Mouse (Mus musculus) cerebellum, postnatal 36 days (tissue): Measurements from ENCODE around the gene Cacnb1.

ENCODE experiments used
- DNase-seq, 2 experiments: peaks; one replicate each; pipeline ENCODE4 v3.0.0; 2021 to 2022; ENCODE audit warnings: mixed read lengths in 2 of 2

Gene Cacnb1

DNA sequence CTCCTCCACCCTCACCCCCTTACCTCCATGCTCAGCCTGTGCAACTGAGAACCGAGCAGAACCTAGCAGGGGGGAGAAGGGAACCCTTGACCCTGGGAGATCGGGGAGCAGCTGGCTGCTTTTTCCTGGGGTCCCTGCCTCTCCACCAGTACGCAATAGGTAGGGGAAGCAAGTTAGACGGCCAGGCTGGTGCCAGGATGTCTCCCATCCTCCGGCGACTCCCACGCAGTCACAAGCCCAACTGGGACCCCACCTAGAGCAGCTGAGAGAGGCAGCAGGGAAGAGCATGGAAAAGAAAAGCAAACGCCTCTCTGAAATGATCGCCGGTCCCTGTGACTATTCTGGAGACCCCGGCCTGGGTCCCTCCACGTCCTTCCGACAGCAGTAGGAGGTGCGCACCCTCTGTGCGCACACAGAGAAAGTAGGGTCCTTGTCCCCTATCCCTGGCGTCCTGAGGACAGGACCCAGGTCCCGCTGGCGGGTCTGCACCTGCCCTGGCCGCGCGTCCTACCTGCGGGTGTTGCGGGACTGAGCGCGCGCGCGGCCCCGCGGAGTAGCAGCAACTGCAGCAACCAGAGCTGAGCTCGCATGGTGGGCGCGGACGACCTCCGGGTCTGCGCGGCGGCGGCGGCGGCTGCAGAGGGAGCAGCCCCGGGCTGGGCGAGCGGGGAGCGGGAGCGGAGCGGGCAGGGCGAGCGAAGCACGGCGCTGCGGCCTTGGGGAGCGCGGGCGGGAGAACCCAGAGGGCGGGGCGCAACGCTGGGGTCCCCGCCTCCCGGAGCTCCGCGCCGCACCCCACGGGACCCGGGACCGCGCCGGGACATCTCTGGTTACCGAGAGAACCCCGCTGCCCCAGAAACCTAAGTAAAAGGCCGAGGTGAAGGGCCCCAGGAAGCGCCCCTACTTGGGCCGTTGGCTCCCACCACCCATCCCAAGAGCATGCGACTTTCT lies 36.8 kb downstream of the Cacnb1 start, which contains the start of gene Plxdc1:
Gene Plxdc1 (minus strand): TSS at position 718 of the 951 bp plus-strand sequence.
- no peak for DNase-seq

DNA sequence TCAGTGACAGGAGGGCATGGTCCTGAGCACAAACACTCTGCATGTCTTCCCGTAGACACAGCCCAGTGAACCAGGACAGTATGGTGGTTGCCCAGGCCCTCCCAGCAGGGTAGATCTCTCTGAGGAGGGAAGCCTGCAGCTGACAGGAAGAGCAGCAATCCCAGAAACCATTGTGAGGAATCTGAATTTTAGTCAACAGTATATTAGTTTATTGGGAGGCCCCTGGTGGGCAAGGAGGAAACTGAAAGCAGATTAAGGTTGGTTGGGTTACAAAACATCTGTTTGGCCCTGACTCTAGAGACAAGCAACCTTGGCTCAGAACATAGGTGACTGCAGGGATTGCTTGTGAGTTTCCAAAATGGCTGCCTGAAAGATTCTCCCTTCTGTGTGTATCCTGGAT lies 38.9 kb downstream of the Cacnb1 start:
- no peak for DNase-seq

DNA sequence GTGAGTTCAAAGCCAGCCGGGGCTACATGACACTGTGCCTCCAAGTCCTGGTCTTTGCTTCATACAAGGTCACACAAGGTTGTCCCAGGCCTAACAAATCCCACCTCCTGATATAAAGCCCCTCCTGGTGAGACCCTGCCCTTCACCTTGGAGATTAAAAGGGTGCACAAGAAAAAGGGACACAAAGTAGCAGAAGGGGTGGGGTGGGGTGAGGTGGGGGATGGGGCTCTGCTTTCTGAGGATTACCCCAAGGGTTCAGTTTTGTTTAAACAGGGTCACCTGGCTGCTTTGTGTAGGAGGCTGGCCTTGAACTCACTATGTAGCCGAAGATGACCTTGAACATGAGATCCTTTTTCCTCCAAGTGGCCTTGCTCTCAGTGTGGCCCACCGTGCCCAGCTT lies 39.3 kb downstream of the Cacnb1 start:
- no peak for DNase-seq

DNA sequence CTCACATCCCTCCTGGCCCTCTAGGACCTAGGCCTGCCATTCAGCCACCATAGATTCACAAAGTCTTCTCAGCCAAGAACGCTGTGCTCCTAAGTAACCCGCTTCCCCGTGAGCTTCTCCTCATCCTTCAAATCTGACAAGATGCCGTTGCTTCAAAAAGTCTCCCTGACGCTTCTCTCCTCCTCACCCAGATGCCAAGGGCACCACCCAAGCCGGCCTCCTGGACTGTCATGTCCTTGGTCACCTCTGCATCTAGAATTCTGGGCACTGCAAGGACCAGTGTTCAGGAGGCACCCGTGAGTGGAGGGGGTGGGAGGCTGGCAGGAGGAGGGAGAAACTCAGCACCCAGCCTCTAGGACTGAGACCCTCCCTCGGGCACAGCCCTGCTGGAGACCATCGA lies 40.1 kb downstream of the Cacnb1 start:
- no peak for DNase-seq

DNA sequence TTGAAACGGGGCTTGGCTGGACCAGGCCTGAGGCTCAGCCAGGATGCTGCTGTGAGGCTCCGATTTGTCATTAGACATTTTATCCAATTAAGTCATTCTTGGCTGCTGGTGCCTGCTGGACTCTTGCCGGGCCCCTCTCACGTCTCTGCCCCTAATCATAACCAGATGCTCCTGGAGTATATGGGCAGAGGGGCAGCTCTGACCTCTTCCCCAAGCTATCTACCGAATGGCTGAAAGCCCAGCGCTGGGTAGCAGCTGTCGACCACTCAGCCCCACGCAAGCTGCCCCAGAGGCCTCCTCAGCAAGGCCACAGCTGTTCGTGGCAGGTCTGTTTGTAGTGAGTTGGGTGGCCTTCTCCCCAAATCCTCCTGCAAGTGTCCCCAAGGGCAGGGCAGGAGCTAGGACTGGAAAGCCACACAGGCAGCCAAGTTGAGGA lies 42.3 kb downstream of the Cacnb1 start:
- no peak for DNase-seq

DNA sequence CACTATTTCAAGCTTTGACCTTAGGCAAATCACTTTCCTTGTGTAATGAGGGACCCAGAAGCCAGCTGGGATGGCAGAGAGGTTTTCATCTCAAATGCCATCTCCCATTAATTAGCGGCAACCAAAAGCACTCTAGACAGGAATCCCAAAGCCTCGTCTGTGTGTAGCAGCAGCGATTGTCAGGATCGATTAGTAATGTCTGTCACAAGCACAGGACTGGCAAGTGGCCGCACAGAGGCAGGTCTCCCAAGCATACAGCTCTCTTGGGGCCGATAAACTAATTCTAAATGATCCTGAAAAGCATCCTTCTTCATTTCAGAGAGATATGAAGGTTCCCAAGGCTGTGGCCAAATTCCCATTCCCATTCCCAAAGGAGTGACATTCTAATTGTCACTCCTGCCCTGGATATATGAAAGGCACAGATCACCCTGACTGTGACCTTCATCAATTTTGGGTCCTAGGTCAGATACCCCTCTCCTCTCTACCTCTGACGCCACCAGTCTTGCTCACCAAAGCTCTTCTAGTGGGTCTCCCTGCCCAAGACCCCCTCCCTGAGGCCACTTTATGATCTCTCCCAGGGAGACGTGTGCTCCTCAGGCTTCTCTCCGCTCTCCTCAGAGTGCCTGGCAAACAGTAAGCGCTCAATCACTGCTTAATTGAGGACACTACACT lies 42.9 kb downstream of the Cacnb1 start:
- no peak for DNase-seq

DNA sequence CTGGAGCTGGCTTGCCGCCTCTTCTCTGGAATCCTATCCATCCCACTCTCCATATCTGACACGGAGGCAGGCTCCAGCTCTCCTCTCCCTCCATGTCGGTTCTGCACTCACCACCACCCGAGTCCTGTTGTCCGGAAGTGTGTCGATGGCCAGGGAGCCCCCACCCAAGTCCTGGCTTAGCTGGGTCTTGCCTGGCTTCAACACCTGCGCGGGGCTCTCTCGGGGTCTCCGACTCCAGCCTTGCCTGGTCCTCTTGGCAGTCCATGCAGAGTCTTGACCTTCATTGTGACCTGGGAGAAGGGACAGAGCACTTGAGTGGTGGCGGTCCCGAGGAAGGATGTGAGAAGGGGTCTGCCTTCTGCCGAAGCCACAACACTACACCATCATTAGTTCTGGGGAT lies 44.4 kb downstream of the Cacnb1 start:
- DNase-seq = no peak

DNA sequence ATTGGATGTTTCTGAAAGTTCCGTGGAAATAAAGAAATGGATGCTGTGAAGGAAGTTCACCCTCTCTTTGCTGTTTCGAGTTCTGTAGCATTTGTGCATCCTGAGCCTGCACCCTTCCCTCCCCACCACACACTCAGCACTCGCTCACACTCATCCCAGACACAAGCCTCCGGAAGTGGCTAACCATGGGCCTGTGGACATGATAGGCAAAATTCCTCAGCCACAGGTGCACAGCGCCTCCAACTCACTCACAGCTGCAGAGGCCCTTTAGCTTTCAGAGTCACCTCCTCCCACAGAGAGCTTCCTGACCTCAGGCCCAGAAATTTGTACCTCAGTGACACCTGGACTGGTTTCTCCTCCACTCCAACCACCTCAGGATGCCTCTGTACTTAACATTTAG lies 45.0 kb downstream of the Cacnb1 start:
- DNase-seq = no peak

DNA sequence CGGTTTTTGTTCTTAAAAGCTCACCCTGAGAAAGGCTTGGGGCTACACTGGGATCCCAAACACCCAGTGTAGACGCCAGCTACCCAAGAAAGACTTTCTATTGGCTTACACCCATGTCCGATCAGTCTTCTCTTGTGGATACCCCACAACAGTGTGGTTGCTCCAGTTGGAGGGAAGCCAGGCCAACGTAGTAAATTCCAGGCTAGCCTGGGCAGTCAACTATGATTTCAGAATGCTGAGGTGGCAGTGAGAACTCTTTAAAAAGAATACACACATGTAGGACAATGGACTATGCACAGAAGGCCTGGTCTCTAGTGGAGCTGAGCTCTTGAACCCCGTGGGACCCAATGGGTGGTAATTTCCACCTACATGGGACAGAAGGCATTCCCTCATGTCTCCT lies 48.1 kb downstream of the Cacnb1 start:
- no peak for DNase-seq

DNA sequence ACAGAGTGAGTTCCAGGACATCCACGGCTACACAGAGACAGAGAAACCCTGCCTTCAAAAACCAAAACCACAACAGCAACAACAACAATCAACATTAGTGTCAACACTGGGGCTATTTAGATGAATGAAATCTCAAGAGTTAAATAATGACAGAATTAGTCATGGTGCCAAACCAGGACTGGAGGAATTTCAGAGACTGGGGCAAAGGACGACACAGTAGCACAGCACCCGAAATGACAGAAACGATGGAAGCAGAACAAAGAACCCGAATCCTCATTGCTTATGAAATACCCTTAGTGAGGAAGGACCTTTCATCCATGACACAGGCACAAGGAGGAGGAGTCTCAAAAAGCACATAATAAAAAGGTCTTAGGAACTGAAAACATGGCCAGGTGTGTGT lies 48.7 kb downstream of the Cacnb1 start:
- no peak for DNase-seq

DNA sequence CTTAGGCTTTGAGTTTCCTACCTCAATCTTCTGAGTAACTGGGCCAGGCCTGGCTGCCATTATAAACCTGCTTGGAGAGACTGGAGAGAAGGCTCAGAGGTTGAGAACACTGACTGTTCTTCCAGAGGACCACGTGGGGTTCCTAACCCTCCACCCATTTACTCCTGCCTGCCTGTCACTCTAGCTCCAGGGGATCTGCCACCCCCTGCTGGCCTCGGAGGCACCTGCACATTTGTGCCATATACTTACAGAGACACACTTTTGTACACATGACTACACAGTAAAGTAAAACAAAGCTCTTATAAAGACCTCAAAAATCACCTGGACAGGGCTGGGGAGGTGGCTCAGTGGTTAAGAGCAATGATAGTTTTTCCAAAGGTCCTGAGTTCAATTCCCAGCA lies 50.4 kb downstream of the Cacnb1 start:
- no peak for DNase-seq

DNA sequence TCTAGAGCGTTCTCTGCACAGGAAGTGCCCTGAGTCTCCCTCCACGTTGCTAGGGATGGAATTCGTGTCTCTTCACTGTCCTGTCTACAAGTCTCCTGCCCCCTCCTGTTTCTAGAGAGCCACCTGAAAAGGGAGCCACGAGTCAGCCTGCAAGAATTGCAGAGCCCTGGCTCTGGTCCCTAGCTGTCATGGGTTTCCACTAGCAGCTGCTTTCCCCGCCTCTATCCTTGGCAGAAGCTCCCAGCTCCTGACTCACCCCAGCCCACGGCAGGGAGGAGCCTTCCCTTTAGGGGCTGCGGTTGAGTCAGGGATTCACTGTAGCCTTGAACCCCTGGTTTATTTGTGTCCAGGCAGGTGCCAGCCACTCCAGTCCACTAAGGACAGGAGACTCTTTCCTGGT lies 51.6 kb downstream of the Cacnb1 start:
- peak; percentile 43 to 47 for DNase-seq

DNA sequence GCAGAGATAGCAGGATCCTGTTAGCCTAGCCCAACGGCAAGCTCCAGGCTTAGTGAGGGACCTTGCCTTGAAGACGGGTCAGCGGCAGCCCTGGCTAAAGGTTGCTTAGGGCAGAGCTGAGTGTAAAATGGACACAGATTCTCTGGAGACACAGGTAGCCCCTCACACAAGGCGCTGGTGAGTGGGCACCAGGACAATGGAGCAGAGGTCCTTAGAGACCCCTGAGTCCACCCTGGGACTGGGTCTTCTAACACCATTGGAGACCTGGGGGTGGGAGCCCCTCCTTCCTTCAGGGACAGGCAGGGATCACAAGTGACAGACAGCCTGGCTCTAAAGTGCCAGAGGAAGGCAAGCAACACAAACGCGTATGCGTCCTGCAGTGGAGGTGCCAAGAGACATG lies 52.1 kb downstream of the Cacnb1 start:
- DNase-seq = no peak

DNA sequence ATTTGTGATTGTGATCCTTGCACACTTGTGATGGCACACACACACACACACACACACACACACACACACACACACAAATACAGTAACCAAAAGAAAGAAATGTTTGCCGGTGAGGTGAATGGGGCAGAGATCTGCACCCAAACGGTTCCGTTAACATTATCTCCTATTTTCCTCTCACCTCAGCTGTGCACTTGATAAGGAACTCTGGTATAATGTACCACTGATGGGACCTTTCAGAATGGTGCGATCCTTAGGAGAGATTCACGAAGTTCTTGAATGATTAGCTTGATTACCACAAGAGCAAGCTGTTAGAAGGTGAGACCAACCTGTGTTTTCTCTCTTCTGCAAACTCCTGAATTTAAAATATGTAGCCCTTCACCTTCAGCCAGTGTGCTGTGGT lies 54.4 kb downstream of the Cacnb1 start:
- DNase-seq = no peak

DNA sequence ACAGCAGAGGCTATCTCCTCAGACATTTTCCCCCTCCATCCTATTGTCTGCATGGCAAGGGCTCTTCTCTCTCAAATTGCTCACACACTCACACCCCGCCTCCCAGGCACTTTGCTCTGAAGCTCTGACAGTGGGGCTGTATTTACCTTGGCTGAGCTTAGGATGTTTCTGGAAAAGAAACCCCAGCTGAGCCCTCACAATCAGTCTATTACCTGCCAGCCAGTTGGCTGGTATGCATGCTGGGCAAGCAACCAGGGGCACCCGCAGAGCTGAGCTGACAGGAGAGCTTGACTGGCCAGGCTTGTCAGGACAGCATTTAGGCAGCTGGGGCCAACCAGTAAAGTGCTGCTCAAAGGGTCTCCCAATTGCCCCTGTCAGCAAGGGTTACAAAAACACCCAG lies 55.7 kb downstream of the Cacnb1 start:
- DNase-seq = peak; percentile 45 to 54

DNA sequence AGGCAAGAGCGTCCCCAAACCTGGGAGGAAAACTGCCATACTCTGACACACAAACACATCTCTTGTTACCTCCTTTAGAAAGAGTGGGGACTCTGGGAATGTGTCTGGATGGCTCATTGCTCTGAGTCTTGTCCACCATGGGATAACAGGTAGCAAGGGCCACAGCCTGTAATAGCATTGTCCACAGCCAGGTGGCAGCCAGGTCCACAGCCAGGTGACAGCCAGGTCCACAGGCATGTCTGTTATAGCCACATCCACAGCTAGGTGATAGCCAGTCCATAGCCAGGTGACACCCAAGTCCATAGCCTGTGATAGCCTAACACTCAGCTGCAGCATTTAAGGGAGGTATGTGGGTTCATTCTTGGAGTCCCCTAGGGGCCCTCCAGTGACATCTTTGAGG lies 61.9 kb downstream of the Cacnb1 start:
- peak; percentile 64 to 67 for DNase-seq

DNA sequence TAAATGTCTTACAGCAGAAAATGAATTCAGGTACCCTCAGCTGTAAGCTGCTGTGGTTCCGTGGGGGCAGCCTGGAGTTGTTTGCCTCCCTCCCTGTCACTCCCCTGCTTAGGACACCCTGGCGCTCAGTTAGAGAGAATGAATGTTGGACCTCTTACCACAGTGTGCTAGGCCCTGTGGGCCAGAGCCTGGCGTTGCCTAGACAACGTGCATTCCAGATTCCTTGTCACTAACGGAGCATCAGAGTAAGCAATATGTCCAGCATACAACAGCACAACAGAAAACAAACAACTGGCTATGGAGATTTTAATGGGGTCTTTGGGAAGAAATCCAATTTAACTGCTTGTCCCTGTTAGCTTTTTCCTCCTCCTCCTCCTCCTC lies 63.5 kb downstream of the Cacnb1 start:
- no peak for DNase-seq

DNA sequence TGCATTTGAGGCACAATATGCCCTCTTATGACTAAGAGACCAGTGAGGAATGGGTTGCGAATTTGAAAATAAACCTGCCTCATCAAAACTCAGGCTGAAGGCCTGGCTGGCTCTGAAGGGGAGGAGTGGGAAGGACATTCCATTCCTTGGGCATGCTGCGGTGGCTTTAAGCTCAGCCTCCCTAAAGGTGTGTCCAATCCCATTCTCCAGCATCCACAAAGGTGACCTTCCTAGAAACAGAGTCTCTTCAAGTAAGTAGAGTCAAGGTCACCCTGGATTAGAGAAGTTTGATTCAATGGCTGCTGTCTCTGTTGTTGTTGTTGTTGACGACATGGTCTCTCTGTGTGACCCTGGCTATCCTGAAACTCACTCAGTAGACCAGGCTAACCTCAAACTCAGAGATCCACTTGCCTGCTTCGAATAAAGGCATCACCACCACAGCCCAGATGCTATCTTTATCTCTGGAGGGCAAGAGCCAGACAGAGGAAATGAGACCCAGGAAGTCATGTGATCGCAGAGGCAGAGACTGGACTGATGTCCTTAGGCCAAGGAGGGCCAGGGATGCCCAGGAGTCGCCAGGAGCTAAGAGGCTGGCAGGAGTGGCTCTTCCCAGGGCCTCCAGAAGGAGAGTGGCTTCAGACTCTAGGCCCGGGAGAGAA lies 64.1 kb downstream of the Cacnb1 start:
- no peak for DNase-seq

DNA sequence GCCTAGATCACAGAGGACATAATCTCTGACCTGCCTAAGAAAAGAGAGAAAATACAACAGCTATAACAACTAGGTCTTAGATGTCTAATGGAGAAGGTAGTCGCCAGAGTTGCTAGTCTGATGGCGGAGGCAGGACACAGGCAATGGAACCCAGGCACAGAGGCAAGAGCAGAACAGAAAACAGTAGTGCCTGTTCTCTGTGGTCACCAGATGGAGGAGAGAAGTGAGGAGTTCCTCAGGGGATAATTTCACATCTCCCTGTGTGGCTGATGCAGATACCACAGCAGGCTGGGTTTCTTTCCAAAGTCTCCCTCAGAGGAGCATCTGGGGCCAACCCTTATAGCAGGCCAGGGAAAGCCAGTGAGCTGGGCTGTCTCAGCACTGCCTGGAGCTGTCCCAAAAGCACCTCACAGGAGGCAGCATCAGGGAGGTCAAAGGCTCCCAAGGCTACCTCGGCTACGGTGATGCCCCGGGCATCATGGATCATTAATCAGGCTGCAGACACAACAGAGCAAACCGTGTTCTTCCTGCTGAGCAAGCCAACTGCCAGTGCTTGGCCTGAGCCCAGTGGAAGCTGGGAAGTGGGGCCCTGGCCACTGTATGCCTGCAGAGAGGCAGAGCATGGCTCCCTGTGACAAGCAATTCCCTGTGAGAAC lies 65.8 kb downstream of the Cacnb1 start:
- peak; percentile 82 to 84 for DNase-seq

DNA sequence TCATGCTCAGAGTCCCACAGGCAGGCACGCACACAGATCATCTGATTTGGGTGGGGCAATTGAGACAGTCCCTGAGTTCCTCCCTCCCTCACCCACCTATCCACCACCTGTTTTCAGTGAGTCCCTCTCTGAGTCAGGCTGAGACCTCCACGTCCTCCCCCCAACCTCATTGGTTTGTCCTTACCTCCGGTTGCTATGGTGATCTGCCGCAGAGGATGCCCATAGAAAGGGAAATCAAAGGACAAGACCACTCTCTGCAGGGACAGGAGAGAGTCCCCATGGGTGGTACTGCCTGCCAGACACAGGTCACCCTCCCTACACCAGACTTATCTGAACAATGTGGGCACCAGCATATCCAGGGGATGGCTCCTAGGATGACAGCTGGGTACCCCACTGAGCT lies 66.9 kb downstream of the Cacnb1 start:
- DNase-seq = no peak

DNA sequence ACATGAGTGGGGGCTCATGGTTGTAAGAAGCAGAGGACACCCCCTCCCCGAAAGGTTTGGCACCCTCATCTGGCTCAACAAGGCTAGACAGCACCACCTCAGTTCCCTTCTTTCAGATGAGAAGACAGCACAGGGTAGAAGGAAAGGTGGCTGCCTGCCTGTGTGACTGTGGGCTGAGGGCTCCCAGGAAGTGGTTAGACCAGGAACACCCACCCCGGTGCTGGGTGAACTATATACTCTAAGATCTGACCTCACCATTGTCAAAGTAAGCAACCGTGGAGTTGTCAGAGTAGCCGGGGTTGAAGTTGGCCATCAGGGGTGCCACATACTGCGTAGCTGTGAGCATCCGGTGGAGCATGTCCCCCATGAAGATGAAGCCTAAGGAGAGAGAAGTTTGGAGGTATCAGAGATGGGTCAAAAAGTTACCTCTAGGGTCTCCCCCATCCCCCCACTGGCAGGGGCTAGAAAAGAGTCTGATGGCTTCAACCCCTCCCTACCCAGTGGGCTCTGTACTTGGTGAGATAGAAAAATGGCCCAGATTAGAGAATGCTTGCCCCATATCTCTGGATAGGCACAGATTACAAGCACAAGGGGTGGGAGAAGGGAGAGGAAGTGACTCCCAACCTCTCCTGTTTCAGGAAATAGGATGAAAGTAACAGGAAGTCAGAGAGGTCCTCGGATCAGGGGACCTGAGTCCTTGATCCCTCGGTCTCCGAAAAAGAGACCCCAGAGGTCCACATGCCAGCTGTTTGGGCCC lies 67.5 kb downstream of the Cacnb1 start:
- DNase-seq = no peak

DNA sequence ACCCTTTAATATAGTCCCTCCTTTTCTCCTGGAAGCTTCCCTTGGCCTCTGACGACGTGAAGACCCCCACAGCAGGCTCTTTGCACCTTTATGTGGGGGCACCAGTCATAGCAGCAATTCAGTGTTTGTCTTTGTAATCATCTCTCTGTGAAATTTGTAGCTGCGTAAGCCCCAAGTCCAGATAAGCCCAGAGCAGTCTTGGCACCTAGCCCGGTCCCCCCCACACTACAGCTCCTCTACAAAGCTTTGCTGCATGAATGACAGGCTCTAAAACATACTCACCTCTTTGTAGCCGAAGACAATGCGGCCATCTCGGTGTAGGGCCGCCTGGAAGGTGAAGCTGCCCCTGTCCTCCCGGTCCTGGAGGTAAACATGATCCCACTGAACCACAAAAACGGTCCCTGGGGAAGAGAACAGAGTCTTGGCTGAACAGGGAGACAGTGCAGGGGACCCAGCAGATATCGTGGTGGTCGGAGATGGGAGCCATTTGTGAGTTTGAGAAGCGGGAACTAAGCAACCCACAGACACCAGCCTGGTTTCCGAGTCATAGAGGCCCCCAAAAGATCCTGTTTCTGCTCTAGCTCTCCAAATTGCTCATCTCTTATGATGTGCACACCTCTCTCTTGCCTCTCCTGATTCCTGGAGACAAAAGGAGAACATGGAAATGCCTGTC lies 68.2 kb downstream of the Cacnb1 start:
- no peak for DNase-seq
